Mouse (Mus musculus): ENCODE results near the gene Gas2l1. TPM values are rescaled to one million over a fixed set of nuclear protein-coding genes. Genes with fewer than 3 reads are reported as not detected.

Gene Gas2l1
- 209 and 286 TPM in 2 replicates for polyA plus RNA-seq (2012)

DNA sequence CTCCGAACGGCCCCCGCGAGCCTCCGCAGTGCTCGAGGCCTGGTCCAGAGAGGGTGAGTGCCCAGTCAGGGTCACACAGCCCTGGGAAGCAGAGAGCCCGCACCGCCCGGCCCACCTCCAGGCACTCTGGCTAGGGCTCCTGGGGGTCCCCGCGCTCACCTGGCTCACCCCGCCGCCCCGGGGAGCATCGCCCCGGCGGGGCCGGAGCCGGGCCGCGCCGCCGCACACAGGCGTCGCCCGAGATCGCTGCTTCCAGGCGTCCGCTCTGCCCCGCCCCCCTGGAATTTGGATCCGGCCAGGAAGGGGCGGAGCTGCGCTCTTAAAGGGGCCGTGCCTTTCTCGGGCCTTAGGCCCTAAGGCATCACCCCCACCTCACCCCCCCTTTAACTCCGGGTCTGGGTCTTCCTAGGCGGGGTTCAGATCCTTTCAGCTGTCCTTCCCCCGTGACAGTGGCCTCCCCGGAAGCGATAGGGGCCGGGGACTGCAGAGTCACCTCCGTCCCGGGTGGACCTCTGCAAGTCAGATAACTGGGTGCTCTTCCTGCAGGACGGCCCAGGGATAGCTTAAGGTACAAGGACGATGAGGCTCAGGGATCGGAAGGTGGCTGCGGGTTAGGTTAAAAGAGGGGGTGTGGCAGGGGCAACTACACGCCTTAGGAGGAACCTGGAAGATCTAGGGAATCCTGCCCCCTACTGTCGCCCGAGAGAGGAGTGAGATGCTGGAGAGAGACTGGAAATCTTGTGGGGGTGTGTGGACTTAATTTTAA lies at the start of gene Gas2l1:
Gene Gas2l1, minus strand, starts transcription at position 272 of the 766 bp plus-strand sequence.
- TF ChIP-seq GATA1 (IDR thresholded peaks at IDR 0.05; ENCODE audit: low read length) = no peak

DNA sequence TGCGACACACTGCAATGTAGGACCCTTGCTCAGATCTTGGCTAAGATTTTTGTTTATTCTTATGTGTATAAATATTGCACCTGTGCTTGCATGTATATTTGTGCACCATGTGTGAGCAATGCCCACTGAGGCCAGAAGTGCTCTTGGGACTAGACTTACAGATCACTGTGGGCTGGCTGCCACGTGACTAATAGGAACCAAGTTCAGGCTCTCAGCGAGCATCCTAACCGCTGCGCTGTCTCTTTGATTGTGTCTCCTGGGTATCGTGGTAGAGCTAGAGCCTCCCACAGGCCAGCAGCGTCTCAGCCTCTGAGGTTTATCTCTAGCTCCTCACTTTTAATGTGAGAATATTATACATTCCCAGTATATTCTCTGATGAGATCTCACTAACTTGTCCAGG lies 48.5 kb upstream of the Gas2l1 start:
- TF ChIP-seq GATA1 (IDR thresholded peaks at IDR 0.05; ENCODE audit: low read length) = no peak

DNA sequence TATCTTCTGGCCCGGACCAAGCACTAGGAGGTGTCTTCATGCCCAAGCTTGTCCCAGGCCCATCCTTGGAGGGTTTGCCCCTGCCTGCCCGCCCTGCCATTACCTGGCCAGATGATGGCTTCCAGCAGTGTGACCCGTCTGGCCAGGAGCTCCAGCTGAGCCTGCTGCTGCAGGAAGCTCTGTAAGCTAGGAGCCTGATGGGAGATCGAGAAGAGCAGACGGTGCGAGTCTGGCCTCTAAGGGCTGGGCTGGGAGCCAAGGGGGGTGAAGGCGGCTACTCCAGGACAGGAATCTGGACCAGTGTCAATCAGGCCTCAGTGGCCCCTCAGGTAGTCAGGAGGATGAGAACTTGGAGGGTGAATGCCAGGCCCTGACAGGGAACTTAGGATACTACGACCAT lies 44.3 kb upstream of the Gas2l1 start:
- no peak for TF ChIP-seq GATA1 (IDR thresholded peaks at IDR 0.05; ENCODE audit: low read length)

DNA sequence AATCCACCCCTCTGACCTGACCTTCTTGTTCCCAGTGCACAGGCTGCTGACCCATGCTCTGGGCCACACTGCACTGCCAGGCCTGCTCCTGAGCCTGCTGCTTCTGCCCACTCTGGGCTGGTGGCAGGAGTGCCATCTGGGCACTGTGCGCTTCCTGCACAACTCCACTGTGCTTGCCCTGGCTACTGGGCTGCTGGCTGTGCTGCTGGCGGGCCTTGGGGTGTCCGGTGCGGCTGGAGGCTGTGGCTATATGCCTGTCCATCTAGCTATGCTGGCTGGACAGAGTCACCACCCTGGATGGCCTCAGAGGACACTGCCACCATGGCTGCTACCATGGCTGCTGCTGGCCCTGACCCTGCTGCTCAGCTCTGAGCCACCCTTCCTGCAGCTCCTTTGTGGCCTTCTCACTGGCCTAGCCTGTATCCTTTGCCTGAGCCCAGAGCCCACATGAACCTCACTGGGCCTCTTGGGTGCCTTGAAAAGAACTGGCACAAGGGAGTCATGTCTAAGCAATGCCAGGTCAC lies 38.9 kb upstream of the Gas2l1 start:
- no peak for TF ChIP-seq GATA1 (IDR thresholded peaks at IDR 0.05; ENCODE audit: low read length)

DNA sequence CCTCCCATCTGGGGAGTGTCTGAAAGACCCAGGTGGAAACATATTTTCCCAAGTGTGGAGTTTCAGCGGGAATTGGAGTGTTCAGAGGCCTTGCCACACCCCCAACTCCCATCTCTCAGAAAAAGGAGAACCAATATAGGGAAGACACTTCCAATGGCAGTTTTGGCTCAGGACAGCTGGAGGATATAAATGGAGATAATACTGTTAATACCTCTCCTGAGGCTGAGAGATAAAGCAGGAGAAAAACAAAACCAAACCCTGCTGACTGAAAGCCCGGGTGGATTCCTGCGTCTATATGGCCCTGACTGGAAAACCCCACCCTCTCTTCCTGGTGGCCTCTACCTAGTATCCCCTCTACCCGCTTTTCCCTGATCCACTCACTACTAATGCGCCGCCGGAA lies 37.3 kb upstream of the Gas2l1 start:
- peak; percentile 43 for TF ChIP-seq GATA1 (IDR thresholded peaks at IDR 0.05; ENCODE audit: low read length)

DNA sequence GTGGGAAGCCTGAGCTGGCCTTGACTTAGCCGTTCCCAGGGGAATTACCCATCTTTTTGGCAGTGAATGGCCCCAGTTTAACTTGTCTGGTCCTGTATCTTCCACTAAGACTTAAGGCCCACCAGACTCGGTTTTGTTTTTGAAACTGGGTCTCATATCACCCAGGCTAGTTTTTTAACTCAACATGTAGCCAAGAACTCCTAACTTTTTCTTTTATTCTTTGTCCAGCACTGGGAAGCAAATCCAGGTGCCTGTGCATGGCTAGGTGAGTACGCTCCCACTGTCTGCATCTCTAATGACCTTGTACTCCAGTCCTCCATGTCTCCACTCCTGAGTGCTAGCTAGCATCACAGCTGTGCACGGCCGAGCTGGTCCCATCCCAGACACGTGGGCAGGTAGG lies 36.5 kb upstream of the Gas2l1 start:
- TF ChIP-seq GATA1 (IDR thresholded peaks at IDR 0.05; ENCODE audit: low read length) = no peak

DNA sequence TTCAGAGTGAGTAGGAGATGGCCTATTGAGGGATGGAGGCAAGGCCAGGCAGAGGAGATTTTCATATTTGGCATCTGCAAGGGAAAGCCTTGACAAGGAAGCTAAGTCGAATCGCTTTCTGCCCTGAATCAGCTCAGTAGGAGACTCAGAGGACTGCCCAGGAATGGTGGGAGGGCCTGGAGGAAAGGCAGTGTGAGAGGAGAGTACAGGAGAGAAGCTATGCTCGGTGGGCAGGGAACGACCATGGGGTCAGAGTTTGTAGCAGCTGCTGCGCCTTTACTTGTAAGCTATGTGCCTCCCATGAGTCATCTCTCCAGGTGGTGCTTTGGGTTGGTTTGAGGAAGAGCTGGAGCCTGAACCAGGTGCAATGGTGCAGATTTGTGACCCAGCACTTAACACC lies 35.7 kb upstream of the Gas2l1 start:
- TF ChIP-seq GATA1 (IDR thresholded peaks at IDR 0.05; ENCODE audit: low read length) = no peak

DNA sequence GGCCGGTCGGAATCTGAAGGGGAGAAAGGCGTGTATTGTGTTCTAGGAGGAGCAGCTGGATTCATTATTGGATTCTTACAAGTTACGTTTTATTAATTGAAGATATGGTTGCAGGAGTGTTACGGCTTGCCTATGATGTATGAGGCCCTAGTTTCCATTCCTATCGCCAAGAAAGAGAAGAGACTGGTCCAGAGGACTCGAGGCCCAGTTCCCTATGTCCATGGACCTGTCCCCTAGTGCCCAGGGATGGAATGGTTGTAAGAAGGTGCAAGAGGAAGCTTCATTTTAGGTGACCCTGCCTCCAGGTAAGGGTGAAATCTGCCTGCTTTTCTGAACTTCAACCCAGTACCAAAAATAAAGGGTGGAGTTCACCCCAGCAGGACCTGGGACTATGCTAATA lies 35.2 kb upstream of the Gas2l1 start:
- no peak for TF ChIP-seq GATA1 (IDR thresholded peaks at IDR 0.05; ENCODE audit: low read length)

DNA sequence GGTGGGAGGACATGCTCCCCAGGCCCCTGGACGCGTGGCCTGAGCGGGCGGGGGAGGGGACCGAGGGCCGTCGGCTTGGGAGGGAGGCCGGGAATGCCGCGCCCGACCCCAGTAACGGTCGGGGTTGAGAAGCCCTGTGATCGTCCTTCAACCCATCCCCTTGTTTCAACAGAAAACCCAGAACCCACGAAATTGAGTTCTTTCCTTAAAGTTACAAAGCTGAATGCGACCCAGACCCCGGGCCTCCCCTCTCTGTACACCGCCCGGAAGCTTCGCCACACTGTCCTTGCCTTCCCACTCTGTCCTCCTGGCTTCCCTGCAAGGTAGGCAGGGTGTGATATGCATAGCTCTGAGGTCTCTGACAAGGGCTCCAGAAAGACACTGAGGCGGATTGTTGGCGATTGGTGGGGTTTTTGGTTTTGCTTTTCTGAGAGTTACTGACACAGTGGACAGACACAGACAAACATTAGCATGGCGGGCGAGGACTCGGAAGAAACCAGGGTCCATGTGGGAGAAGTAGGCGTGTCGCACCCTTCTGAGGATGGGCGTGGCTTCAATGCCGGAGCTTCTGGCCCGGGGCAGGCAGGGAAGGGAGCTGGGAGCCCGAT lies 34.6 kb upstream of the Gas2l1 start:
- TF ChIP-seq GATA1 (IDR thresholded peaks at IDR 0.05; ENCODE audit: low read length) = no peak

DNA sequence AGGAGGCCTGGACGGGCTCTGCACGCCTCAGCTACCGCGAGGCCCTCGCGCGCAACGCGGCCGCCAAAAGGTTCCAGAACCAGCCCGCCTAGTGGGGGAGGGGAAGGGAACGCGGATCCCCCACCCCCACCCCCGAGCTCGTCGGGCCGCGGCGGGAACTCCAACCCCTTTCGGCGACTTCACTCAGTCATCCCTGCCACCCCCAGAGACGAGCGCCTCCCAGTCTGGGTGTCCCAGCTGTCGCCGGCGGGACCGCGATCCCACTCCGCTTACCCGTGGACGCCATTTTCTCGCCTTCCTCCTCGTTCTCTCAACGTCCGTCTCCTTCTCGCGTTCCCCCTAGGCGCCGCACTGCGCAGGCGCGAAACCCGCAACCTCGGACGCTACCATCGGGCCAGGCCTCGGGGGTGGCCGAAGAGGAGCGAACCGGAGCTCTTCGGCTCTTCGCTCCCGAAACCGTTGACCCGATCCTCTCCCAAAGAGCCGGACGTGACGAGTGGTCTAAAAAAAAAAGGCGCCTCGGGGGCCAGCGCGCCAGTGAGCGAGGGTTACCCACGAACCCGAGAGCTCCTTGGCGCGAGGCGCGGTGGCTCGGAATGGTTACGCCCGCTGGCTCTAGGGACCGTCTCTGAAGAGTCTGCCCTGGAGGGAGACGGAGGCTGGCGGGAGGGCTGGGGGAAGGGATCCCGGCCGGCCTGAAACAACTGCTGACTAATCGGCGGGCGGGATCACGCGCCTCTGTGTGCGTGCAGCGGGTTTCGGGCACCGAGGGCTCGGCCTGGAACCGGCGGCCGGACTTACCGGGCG lies 33.8 kb upstream of the Gas2l1 start, which contains the start of the genes Rhbdd3 and Ewsr1:
Gene Rhbdd3, plus strand, starts transcription at position 191 of the 807 bp plus-strand sequence.
Gene Ewsr1, minus strand, starts transcription at position 531 of the 807 bp plus-strand sequence.
- TF ChIP-seq GATA1 (IDR thresholded peaks at IDR 0.05; ENCODE audit: low read length) = no peak

DNA sequence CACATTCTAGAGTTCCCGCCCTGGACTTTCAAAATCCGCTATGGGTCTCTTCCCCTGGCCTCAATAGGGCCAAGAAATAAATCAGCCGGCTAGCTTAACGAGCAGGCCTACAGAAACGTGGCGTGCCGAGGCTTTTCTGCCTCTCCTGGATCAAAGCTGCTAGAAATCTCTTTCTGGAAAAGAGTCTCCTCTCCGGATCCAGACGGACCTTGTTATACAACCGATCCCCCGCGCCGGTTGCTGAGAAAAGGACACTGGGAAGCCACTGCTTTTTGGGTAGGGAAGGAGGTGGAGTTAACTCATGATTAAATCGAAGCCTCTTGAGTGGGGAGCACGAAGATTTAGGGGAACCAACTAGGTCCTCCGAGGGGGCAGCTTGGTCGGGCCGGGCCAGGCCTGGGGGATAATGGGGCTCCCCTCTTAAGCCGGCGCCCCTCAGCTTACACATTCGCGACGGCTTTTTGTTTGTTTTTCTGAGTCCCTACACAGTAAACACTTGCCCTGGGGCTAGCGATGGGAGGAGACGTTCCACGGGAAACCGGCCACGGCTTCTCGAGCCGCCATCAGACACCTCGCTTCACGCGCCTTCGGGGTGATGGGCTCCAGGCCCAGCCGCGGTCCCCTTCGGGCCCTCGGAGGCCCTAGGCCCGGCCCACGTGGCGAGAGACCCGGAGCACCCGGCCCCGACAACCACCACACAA lies 33.1 kb upstream of the Gas2l1 start:
- TF ChIP-seq GATA1 (IDR thresholded peaks at IDR 0.05; ENCODE audit: low read length) = no peak

DNA sequence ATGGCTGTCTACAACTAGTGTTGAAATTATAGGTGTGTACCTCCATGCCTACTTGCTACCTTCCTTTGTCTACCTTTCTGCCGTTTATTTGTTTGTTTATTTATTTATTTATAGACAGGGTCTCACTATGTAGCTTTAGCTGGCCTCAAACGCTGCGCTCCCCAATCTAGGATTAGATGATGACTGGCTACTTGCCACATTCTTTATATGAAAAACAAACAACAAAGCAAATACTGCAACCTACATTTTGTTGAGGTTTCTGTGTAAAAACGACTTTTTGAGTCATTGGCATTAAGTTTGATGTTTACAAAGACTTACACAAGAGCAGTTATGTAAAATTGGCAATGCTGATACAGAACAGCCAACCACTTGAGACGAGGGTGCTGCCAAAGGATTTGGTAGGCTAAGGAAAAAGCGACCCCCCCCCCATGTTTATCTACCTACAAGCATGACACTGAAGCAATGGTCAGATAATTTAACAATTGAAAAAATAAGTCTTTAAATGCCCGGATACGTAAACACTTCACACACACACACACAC lies 31.4 kb upstream of the Gas2l1 start:
- TF ChIP-seq GATA1 (IDR thresholded peaks at IDR 0.05; ENCODE audit: low read length) = no peak

DNA sequence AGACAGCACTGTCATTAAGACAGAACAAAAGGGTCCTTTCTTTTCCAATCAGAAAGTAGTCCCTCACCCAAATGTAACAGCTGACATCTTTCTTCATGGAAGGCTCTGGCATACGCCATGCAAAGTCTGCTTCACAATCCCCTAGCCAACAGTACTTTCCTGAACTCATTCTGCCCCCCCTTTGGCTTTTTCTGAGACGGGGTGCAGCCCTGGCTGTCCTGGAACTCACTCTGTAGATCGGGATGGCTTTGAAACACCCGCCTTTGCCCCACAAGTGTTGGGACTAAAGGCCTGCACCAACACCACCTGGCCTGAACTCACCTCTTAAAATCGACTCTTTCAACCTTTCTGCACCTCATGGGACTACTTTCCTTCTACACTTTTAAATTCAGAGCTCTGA lies 30.8 kb upstream of the Gas2l1 start:
- TF ChIP-seq GATA1 (IDR thresholded peaks at IDR 0.05; ENCODE audit: low read length) = no peak

DNA sequence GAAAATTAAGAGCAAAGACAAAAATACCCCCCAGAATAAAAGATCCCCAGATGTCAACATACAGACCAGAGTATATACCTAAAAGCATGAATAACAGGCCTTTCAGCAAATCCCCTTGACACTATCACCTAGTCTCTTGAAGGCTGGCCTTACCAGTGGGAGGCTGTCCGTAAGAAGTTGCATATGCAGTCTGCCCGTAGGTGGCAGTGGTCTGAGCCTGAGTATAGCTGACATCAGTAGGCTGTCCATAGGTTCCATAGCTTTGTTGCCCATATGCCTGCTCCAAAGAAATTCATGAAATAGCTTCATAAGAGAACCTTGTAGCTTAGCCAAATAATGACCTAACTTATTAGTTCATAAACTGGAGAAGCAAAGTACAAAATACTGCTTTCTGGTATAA lies 26.6 kb upstream of the Gas2l1 start:
- TF ChIP-seq GATA1 (IDR thresholded peaks at IDR 0.05; ENCODE audit: low read length) = no peak

DNA sequence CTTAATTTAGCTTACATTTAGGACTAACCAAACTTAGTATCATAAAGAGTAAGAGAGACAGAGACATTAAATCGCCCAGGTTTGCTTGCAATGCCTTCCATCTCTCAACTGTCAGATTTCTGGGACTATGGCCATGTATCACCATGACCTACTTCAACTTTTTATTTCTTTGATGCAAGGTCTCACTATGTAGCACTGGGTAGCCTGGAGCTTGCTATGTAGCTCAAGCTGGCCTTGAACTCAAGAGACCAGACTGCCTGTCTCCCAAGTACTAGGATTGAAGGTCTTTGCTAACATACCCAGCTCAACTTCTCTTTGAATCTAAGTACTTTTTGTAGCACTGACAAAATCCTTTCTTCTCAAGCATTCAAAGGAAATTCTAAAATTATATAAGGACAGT lies 24.0 kb upstream of the Gas2l1 start:
- no peak for TF ChIP-seq GATA1 (IDR thresholded peaks at IDR 0.05; ENCODE audit: low read length)

Measured in G1E-ER4 (cell line).